Mouse (Mus musculus) cerebellum, adult 2 months (tissue): ENCODE data around the gene Vmn2r13.

Experiments
- CTCF ChIP-seq: fragments of 200-500 bp; IDR thresholded peaks from 2 replicates; pipeline ENCODE4 v1.5.1; 2011; ENCODE audit warnings: low read depth, mild to moderate bottlenecking, control low read depth, low read length, moderate library complexity, borderline replicate concordance; ENCODE audit not compliant: insufficient read depth
- POLR2A ChIP-seq: fragments of 200-500 bp; IDR thresholded peaks from 2 replicates; pipeline ENCODE4 v1.6.1; 2011; ENCODE audit warnings: low read length, control low read depth, borderline replicate concordance; ENCODE audit not compliant: insufficient read depth

GRCm38 (mm10) chr5:109160121-109160520, 31.9 kb downstream of the Vmn2r13 start:
- TF ChIP-seq CTCF (no peak), POLR2A (no peak)
